Mouse (Mus musculus) limb, embryonic 13.5 days (tissue): ENCODE measurements around the gene Meiob. TPM values are rescaled to one million over a fixed set of nuclear protein-coding genes. Genes with fewer than 3 reads are reported as not detected.

Experiments
- ATAC-seq: fragments of 200-750 bp; cut with Nextera tagmentation; 2 replicates; pipeline ENCODE4 v1.8.0; 2017; ENCODE audit warnings: low read depth, moderate number of reproducible peaks, moderate TSS enrichment; ENCODE audit not compliant: low FRiP score
- H3K27ac ChIP-seq: fragments of 300-500 bp; sonication (generic); 2 replicates; pipeline ENCODE4 v1.5.1; 2015; ENCODE audit warnings: inconsistent platforms, mild to moderate bottlenecking, moderate library complexity
- H3K27me3 ChIP-seq: fragments of 300-500 bp; sonication (generic); 2 replicates; pipeline ENCODE4 v1.6.1; 2015; ENCODE audit warnings: mild to moderate bottlenecking, inconsistent platforms
- H3K36me3 ChIP-seq: fragments of 300-500 bp; sonication (generic); 2 replicates; pipeline ENCODE4 v1.6.1; 2015; ENCODE audit warnings: inconsistent platforms, mild to moderate bottlenecking, moderate library complexity
- H3K4me1 ChIP-seq: fragments of 300-500 bp; sonication (generic); 2 replicates; pipeline ENCODE4 v1.6.1; 2015; ENCODE audit warnings: inconsistent platforms
- H3K4me2 ChIP-seq: fragments of 300-500 bp; sonication (generic); replicated peaks from 2 replicates; pipeline ENCODE4 v1.6.1; 2015; ENCODE audit warnings: inconsistent platforms, mild to moderate bottlenecking, moderate library complexity
- H3K4me3 ChIP-seq: fragments of 300-500 bp; sonication (generic); 2 replicates; pipeline ENCODE4 v1.5.1; 2015; ENCODE audit warnings: moderate library complexity, mild to moderate bottlenecking, inconsistent platforms
- H3K9ac ChIP-seq: fragments of 300-500 bp; sonication (generic); 2 replicates; pipeline ENCODE4 v1.6.1; 2015; ENCODE audit warnings: mild to moderate bottlenecking, inconsistent platforms
- H3K9me3 ChIP-seq: fragments of 300-500 bp; sonication (generic); 2 replicates; pipeline ENCODE4 v1.6.1; 2016; ENCODE audit warnings: inconsistent platforms
- WGBS: fragments of 180-500 bp; shearing (Covaris S2); methylation state at CpG from one replicate; pipeline ENCODE4 v1.1.7; 2015; 5-methylcytosine and 5-hydroxymethylcytosine counted together
- polyA plus RNA-seq: library from polyadenylated mRNA; unstranded; fragments of >200 nt; fragmentation: Nextera tagmentation; extraction: Ambion mirVana; gene quantifications from 2 replicates; pipeline ENCODE4 v1.2.1, GENCODE M21; 2015

The Meiob gene
- polyA plus RNA-seq, 1 experiment from 2014 or later, result not detected

- no peaks in the 10 kb centered on the region for H3K4me1 ChIP-seq
- 61% methylated on average over 12 of the region's 12 CpGs for WGBS
Measured at GRCm38 (mm10) chr17:24794791-24795190, 9.3 kb upstream of the Meiob start.

GRCm38 (mm10) chr17:24796969-24797368, 7.1 kb upstream of the Meiob start:
- Histone ChIP-seq H3K9me3 (no peaks in the 10 kb centered on the region), H3K9ac (no peak overlapping the region), H3K4me1 (no peaks in the 10 kb centered on the region), H3K36me3 (no peaks in the 10 kb centered on the region), H3K27me3 (no peaks in the 10 kb centered on the region), H3K27ac (no peak overlapping the region), H3K4me3 (no peak overlapping the region), H3K4me2 (no peak overlapping the region)
- 78% methylated on average over 3 of the region's 3 CpGs for WGBS
- no peak for ATAC-seq

More at GRCm38 (mm10) chr17:24794791-24795190, 9.3 kb upstream of the Meiob start:
- no peak overlapping the region for H3K4me2 ChIP-seq
- H3K9me3 ChIP-seq, result no peaks in the 10 kb centered on the region
- H3K27me3 ChIP-seq, result no peaks in the 10 kb centered on the region
- ATAC-seq, result no peak
- H3K4me3 ChIP-seq, result no peak overlapping the region
- no peak overlapping the region for H3K9ac ChIP-seq
- no peaks in the 10 kb centered on the region for H3K36me3 ChIP-seq
- no peak overlapping the region for H3K27ac ChIP-seq

GRCm38 (mm10) chr17:24798229-24798628, 5.9 kb upstream of the Meiob start:
- H3K4me2 ChIP-seq, result no peak overlapping the region
- no peak overlapping the region for H3K27ac ChIP-seq
- no peaks in the 10 kb centered on the region for H3K36me3 ChIP-seq
- ATAC-seq, result no peak
- 49% methylated on average over 9 of the region's 9 CpGs for WGBS
- H3K9me3 ChIP-seq, result no peaks in the 10 kb centered on the region
- H3K4me1 ChIP-seq, result no peaks in the 10 kb centered on the region
- H3K9ac ChIP-seq, result no peak overlapping the region
- H3K27me3 ChIP-seq, result no peaks in the 10 kb centered on the region
- no peak overlapping the region for H3K4me3 ChIP-seq

GRCm38 (mm10) chr17:24799476-24799875, 4.6 kb upstream of the Meiob start:
- ATAC-seq, result no peak
- H3K4me2 ChIP-seq, result no peak overlapping the region
- no peaks in the 10 kb centered on the region for H3K36me3 ChIP-seq
- H3K27me3 ChIP-seq, result peaks cover 7% of the 10 kb centered on the region
- no peak overlapping the region for H3K9ac ChIP-seq
- H3K4me1 ChIP-seq, result peaks cover 1% of the 10 kb centered on the region; the same call in 1 of the 2 replicates
- no peak overlapping the region for H3K4me3 ChIP-seq
- 87% methylated on average over 4 of the region's 4 CpGs for WGBS
- no peaks in the 10 kb centered on the region for H3K9me3 ChIP-seq
- H3K27ac ChIP-seq, result no peak overlapping the region

- H3K27ac ChIP-seq, result no peak overlapping the region
- no peaks in the 10 kb centered on the region for H3K36me3 ChIP-seq
- no peak overlapping the region for H3K4me2 ChIP-seq
- ATAC-seq, result no peak
- 46% methylated on average over 3 of the region's 3 CpGs for WGBS
- H3K9me3 ChIP-seq, result no peaks in the 10 kb centered on the region
- H3K4me1 ChIP-seq, result peaks cover 3% of the 10 kb centered on the region; the same call in 1 of the 2 replicates
- H3K9ac ChIP-seq, result no peak overlapping the region
- H3K27me3 ChIP-seq, result peaks cover 17% of the 10 kb centered on the region
- H3K4me3 ChIP-seq, result no peak overlapping the region
Measured at GRCm38 (mm10) chr17:24800524-24800923, 3.6 kb upstream of the Meiob start.

- Histone ChIP-seq H3K9ac (no peak overlapping the region), H3K27ac (no peak overlapping the region), H3K36me3 (no peaks in the 10 kb centered on the region), H3K27me3 (peaks cover 16% of the 10 kb centered on the region), H3K9me3 (no peaks in the 10 kb centered on the region), H3K4me2 (no peak overlapping the region), H3K4me1 (no peaks in the 10 kb centered on the region), H3K4me3 (no peak overlapping the region)
- no peak for ATAC-seq
- WGBS, result 74% methylated on average over 3 of the region's 3 CpGs
Measured at GRCm38 (mm10) chr17:24811211-24811610, 7.1 kb downstream of the Meiob start.

- no peak for ATAC-seq
- 48% methylated on average over 2 of the region's 2 CpGs for WGBS
Measured at GRCm38 (mm10) chr17:24812215-24812614, 8.1 kb downstream of the Meiob start.

GRCm38 (mm10) chr17:24815256-24815655, 11.2 kb downstream of the Meiob start:
- H3K4me2 ChIP-seq, result no peak overlapping the region
- no peaks in the 10 kb centered on the region for H3K9me3 ChIP-seq
- WGBS, result 85% methylated on average over 5 of the region's 5 CpGs
- H3K36me3 ChIP-seq, result no peaks in the 10 kb centered on the region
- no peak overlapping the region for H3K4me3 ChIP-seq
- H3K27me3 ChIP-seq, result no peaks in the 10 kb centered on the region
- no peak overlapping the region for H3K27ac ChIP-seq
- no peak for ATAC-seq
- no peaks in the 10 kb centered on the region for H3K4me1 ChIP-seq
- no peak overlapping the region for H3K9ac ChIP-seq

More at GRCm38 (mm10) chr17:24812215-24812614, 8.1 kb downstream of the Meiob start:
- Histone ChIP-seq H3K36me3 (no peaks in the 10 kb centered on the region), H3K4me3 (no peak overlapping the region), H3K9me3 (no peaks in the 10 kb centered on the region), H3K27ac (no peak overlapping the region), H3K4me1 (no peaks in the 10 kb centered on the region), H3K9ac (no peak overlapping the region), H3K4me2 (no peak overlapping the region), H3K27me3 (peaks cover 8% of the 10 kb centered on the region)

GRCm38 (mm10) chr17:24817503-24817902, 13.4 kb downstream of the Meiob start:
- H3K9ac ChIP-seq, result no peak overlapping the region
- H3K27me3 ChIP-seq, result no peaks in the 10 kb centered on the region
- H3K27ac ChIP-seq, result no peak overlapping the region
- no peak for ATAC-seq
- no peaks in the 10 kb centered on the region for H3K36me3 ChIP-seq
- WGBS, result 54% methylated on average over 1 of the region's 1 CpGs
- H3K9me3 ChIP-seq, result no peaks in the 10 kb centered on the region
- H3K4me3 ChIP-seq, result no peak overlapping the region
- no peaks in the 10 kb centered on the region for H3K4me1 ChIP-seq
- no peak overlapping the region for H3K4me2 ChIP-seq

GRCm38 (mm10) chr17:24818172-24818571, 14.1 kb downstream of the Meiob start:
- Histone ChIP-seq H3K9me3 (no peaks in the 10 kb centered on the region), H3K36me3 (no peaks in the 10 kb centered on the region), H3K27me3 (no peaks in the 10 kb centered on the region), H3K4me3 (no peak overlapping the region), H3K9ac (no peak overlapping the region), H3K27ac (no peak overlapping the region), H3K4me2 (no peak overlapping the region), H3K4me1 (no peaks in the 10 kb centered on the region)
- WGBS, result 53% methylated on average over 6 of the region's 6 CpGs
- ATAC-seq, result no peak

- Histone ChIP-seq H3K36me3 (no peaks in the 10 kb centered on the region), H3K27ac (no peak overlapping the region), H3K4me2 (no peak overlapping the region), H3K4me3 (no peak overlapping the region), H3K9ac (no peak overlapping the region), H3K9me3 (no peaks in the 10 kb centered on the region), H3K27me3 (no peaks in the 10 kb centered on the region), H3K4me1 (no peaks in the 10 kb centered on the region)
- no peak for ATAC-seq
- 69% methylated on average over 2 of the region's 2 CpGs for WGBS
Measured at GRCm38 (mm10) chr17:24819469-24819868, 15.4 kb downstream of the Meiob start.

- H3K4me3 ChIP-seq, result no peak overlapping the region
- WGBS, result 35% methylated on average over 3 of the region's 3 CpGs
- no peak overlapping the region for H3K9ac ChIP-seq
- H3K27me3 ChIP-seq, result peaks cover 4% of the 10 kb centered on the region; the same call in 1 of the 2 replicates
- H3K36me3 ChIP-seq, result no peaks in the 10 kb centered on the region
- ATAC-seq, result no peak
- no peaks in the 10 kb centered on the region for H3K4me1 ChIP-seq
- H3K4me2 ChIP-seq, result no peak overlapping the region
- no peak overlapping the region for H3K27ac ChIP-seq
- H3K9me3 ChIP-seq, result no peaks in the 10 kb centered on the region
Measured at GRCm38 (mm10) chr17:24821351-24822280, 17.5 kb downstream of the Meiob start.
